Mouse (Mus musculus) forebrain, embryonic 15.5 days (tissue): Measurements from ENCODE around the gene Srsf6. TPM values are rescaled to one million over a fixed set of nuclear protein-coding genes. Genes with fewer than 3 reads are reported as not detected.

ENCODE experiments used
- ATAC-seq: fragments of 200-750 bp; cut with Nextera tagmentation; replicated peaks from 2 replicates; pipeline ENCODE4 v1.8.0; 2017; ENCODE audit warnings: mild to moderate bottlenecking, moderate TSS enrichment, moderate library complexity
- H3K27ac ChIP-seq: fragments of 300-500 bp; sonication (generic); replicated peaks from 2 replicates; pipeline ENCODE4 v1.5.1; 2015; ENCODE audit warnings: mild to moderate bottlenecking, inconsistent platforms
- H3K27me3 ChIP-seq: fragments of 300-500 bp; sonication (generic); 2 replicates; pipeline ENCODE4 v1.6.1; 2015; ENCODE audit warnings: inconsistent platforms
- H3K36me3 ChIP-seq: fragments of 300-500 bp; sonication (generic); 2 replicates; pipeline ENCODE4 v1.6.1; 2015; ENCODE audit warnings: mild to moderate bottlenecking, inconsistent platforms
- H3K4me1 ChIP-seq: fragments of 300-500 bp; sonication (generic); 2 replicates; pipeline ENCODE4 v1.6.1; 2015; ENCODE audit warnings: inconsistent platforms
- H3K4me2 ChIP-seq: fragments of 300-500 bp; sonication (generic); replicated peaks from 2 replicates; pipeline ENCODE4 v1.6.1; 2015; ENCODE audit warnings: mild to moderate bottlenecking, inconsistent platforms
- H3K4me3 ChIP-seq: fragments of 300-500 bp; sonication (generic); 2 replicates; pipeline ENCODE4 v1.5.1; 2015; ENCODE audit warnings: mild to moderate bottlenecking, inconsistent platforms
- H3K9ac ChIP-seq: fragments of 300-500 bp; sonication (generic); replicated peaks from 2 replicates; pipeline ENCODE4 v1.6.1; 2015; ENCODE audit warnings: mild to moderate bottlenecking, inconsistent platforms
- H3K9me3 ChIP-seq: fragments of 300-500 bp; sonication (generic); 2 replicates; pipeline ENCODE4 v1.6.1; 2016; ENCODE audit warnings: inconsistent platforms
- WGBS: fragments of 180-500 bp; shearing (Covaris S2); methylation state at CpG from one replicate; pipeline ENCODE4 v1.1.7; 2015; ENCODE audit warnings: mixed read lengths; 5-methylcytosine and 5-hydroxymethylcytosine counted together
- polyA plus RNA-seq: library from polyadenylated mRNA; unstranded; fragments of >200 nt; fragmentation: Nextera tagmentation; extraction: Ambion mirVana; gene quantifications from 2 replicates; pipeline ENCODE4 v1.2.1, GENCODE M21; 2015

Srsf6 gene
- polyA plus RNA-seq, 1 experiment from 2014 or later, result 172 TPM

DNA sequence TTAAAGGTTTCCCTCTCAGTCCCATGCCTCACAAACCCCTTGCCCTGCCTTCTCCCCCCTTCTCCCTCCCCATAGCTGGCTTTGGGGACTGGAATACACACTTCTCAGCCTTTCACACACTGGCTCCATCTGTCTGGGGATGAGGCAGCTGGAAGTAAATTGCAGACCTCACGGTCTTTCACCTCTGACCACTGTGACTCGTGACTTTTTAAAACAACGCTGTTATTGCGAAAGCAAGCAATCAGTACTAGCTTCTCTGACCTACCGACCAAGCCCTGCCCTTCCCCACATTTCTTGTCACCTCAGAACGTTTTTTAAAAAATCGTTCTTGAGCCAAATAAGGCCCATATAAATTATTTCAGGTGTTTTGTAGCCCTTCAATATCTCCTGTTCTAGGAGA lies 41.4 kb downstream of the Srsf6 start:
- Histone ChIP-seq H3K4me2 (no peak overlapping the region), H3K27me3 (no peaks in the 10 kb centered on the region), H3K36me3 (no peaks in the 10 kb centered on the region), H3K9me3 (no peaks in the 10 kb centered on the region), H3K27ac (no peak overlapping the region), H3K9ac (no peak overlapping the region), H3K4me3 (no peak overlapping the region), H3K4me1 (peaks cover 25% of the 10 kb centered on the region)
- ATAC-seq, result no peak
- 79% methylated on average over 7 of the region's 7 CpGs for WGBS

DNA sequence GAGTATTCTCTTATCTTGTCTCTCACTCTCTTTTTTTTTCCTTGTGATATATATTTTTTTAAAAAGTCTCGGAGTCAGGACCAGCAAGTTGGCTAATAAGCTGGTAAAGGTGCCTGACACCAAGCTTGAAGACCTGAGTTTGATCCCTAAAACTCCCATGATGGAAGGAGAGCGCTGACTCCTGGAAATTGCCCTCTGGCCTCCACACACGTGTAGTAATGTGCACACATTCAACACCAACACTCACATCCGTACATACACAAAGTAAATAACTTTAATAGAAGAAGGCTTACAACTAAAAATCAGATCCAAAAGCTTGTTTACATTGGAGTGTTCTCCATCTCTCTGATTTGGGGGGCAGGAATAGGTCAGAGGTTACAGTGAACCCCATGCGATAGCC lies 41.9 kb downstream of the Srsf6 start:
- WGBS, result 78% methylated on average over 5 of the region's 5 CpGs
- no peak for ATAC-seq
- no peaks in the 10 kb centered on the region for H3K27me3 ChIP-seq

DNA sequence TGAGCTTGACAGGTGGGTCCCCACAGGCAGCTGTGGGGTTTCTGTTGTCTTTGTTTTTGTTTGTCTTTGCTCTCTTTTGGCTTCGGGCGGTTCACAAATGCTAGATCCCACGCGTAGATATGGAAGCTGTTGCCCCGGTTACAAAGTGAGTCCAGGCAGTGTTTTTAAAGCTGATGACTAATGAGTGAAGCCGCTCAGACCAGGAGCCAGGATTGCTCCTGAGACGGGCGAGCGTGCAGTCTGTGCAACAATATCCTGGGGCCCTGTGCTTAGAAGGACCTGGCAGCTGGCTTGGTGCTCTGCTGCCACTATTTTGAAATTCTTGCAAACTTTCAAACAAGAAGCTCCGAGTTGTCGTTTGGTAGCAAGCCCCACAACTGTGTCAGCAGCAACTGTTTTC lies 42.3 kb downstream of the Srsf6 start:
- no peak for ATAC-seq
- Histone ChIP-seq H3K9ac (no peak overlapping the region), H3K4me2 (no peak overlapping the region), H3K27ac (no peak overlapping the region), H3K9me3 (no peaks in the 10 kb centered on the region), H3K4me1 (peaks cover 25% of the 10 kb centered on the region), H3K36me3 (no peaks in the 10 kb centered on the region), H3K4me3 (no peak overlapping the region), H3K27me3 (no peaks in the 10 kb centered on the region)
- 11% methylated on average over 11 of the region's 11 CpGs for whole genome bisulfite sequencing

More for the DNA sequence above, 41.9 kb downstream of the Srsf6 start:
- Histone ChIP-seq H3K9me3 (no peaks in the 10 kb centered on the region), H3K4me2 (no peak overlapping the region), H3K9ac (no peak overlapping the region), H3K27ac (no peak overlapping the region), H3K4me3 (no peak overlapping the region), H3K36me3 (no peaks in the 10 kb centered on the region), H3K4me1 (peaks cover 25% of the 10 kb centered on the region)

DNA sequence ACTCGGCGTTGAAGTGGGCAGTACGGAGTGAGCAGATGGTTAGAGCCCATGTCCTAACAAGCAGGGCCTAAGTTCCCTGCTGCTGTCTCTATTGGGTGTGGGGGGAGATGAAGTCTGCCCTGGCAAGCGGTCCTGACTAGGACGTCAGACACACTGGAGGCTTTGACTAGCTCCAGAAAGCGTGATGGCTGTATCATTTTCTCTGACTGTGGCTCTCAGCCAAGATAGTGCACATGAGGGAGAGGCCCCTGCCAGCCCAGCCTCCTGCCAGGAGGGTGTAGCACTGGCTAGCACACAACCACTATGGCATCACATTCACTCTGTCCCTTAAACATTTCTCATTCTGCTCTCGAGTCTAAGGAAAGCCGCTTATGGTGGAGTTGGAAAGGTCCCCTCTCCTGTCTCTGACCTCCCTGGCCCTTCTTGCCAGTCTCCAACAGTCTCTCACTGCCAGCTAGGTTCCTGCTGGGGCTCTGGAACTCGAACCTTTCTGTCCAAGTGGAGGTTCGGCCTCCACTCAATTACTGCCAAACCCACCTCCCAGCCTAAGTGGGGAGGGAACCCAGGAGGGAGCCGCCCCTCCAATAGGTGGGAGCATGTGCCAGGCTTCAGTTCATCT lies 43.9 kb downstream of the Srsf6 start:
- Histone ChIP-seq H3K9ac (no peak overlapping the region), H3K27ac (peak overlapping the region; percentile 23; the same call in 1 of the 2 replicates), H3K4me3 (no peak overlapping the region), H3K9me3 (no peaks in the 10 kb centered on the region), H3K36me3 (no peaks in the 10 kb centered on the region), H3K27me3 (no peaks in the 10 kb centered on the region), H3K4me2 (no peak overlapping the region), H3K4me1 (peaks cover 25% of the 10 kb centered on the region)
- 51% methylated on average over 11 of the region's 11 CpGs for WGBS
- peak; percentile 83 for ATAC-seq

DNA sequence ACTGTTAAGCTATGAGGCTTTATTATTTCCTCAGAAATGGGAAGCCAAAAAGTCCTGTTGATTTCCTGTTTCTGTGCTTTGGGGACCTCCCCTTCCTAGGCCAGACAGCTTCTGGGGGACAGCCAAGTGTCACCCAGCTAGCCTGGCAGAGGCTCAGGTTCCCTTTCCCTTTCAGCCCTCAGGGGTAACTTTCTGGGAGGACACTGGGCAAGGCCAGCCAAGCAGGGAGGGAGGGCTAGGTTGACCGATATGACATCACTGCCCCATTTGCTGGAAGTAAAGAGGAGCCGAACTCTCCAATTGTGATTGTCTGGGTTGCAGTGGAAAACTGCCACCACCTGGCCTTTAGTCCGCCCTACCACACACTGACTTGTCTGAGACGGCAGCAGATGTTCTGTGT lies 44.7 kb downstream of the Srsf6 start:
- no peak overlapping the region for H3K4me2 ChIP-seq

DNA sequence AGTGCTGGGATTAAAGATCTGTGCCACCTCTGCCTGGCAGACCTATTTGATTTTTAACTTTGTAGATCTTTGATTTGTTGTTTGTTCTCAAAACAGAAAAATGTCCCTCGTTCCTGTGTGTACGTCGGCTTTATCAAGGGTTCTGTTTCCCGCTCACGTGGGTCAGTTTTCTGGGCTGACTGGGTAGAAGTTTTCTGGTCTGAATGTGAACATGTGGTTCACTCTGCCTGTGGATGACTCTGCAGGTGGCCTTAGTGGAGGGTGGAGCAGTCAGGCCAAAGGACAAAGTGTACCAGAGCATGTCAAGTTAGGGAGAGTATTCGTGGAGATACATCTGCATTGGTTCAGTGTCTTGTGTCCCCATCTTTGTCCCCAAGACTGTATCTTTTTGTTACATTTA lies 53.1 kb downstream of the Srsf6 start:
- Histone ChIP-seq H3K36me3 (no peaks in the 10 kb centered on the region), H3K27ac (no peak overlapping the region), H3K4me3 (no peak overlapping the region), H3K4me1 (peaks cover 3% of the 10 kb centered on the region; the same call in 1 of the 2 replicates), H3K4me2 (no peak overlapping the region), H3K9me3 (no peaks in the 10 kb centered on the region), H3K9ac (no peak overlapping the region), H3K27me3 (no peaks in the 10 kb centered on the region)
- no peak for ATAC-seq
- 90% methylated on average over 6 of the region's 6 CpGs for WGBS

More for the DNA sequence above, 44.7 kb downstream of the Srsf6 start:
- WGBS, result 51% methylated on average over 4 of the region's 4 CpGs
- H3K27ac ChIP-seq, result 0 out of 2 replicates have a peak overlapping the region, but pooled peaks have one; percentile 3
- H3K4me3 ChIP-seq, result no peak overlapping the region
- no peaks in the 10 kb centered on the region for H3K9me3 ChIP-seq
- H3K27me3 ChIP-seq, result no peaks in the 10 kb centered on the region
- ATAC-seq, result 0 out of 2 replicates have a peak, but pooled peaks have one; percentile 14
- no peak overlapping the region for H3K9ac ChIP-seq
- H3K4me1 ChIP-seq, result peaks cover 25% of the 10 kb centered on the region
- H3K36me3 ChIP-seq, result no peaks in the 10 kb centered on the region

DNA sequence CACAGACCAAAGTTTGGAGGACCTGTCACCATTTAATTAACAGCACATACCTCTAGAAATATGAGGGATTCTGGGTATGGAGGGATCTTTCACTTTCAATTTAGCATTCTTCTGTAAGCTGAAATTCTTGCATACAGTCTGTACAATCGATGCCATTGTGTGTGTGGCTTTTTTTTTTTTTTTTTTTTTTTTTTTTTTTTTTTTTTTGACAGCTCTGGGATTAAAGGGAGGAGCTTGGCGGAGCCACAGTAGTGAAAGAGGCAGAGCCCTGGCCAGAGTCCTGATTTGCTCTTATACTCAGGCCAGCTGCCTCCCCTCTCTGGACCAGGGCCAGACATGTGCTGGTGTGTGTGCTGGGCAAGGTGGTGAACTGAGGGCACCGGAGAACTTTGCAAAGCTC lies 54.6 kb downstream of the Srsf6 start:
- ATAC-seq, result no peak
- no peaks in the 10 kb centered on the region for H3K27me3 ChIP-seq
- WGBS, result 24% methylated on average over 3 of the region's 3 CpGs

More for the DNA sequence above, 54.6 kb downstream of the Srsf6 start:
- Histone ChIP-seq H3K9ac (no peak overlapping the region), H3K27ac (no peak overlapping the region), H3K4me3 (no peak overlapping the region), H3K9me3 (no peaks in the 10 kb centered on the region), H3K4me2 (no peak overlapping the region), H3K4me1 (peaks cover 3% of the 10 kb centered on the region; the same call in 1 of the 2 replicates), H3K36me3 (no peaks in the 10 kb centered on the region)

Other genes with a start within 250 kb of the Srsf6 start
- 0.86 and 1.3 TPM in 2 replicates for gene L3mbtl1, start 11.9 kb downstream of the Srsf6 start, polyA plus RNA-seq
- 0.32 TPM in 1 of 2 replicates, not detected in the other for gene Sgk2, start 55.8 kb downstream of the Srsf6 start, polyA plus RNA-seq
- gene Ift52, start 85.8 kb downstream of the Srsf6 start, polyA plus RNA-seq, result 38.4 and 40.2 TPM in 2 replicates
- gene Mybl2, start 123.2 kb downstream of the Srsf6 start, polyA plus RNA-seq, result 11.8 and 14.3 TPM in 2 replicates
- not detected in 2 replicates for gene Gtsf1l, start 156.3 kb downstream of the Srsf6 start, polyA plus RNA-seq